Mouse (Mus musculus) neural tube, embryonic 11.5 days (tissue): ENCODE results near the gene Mien1. TPM values are rescaled to one million over a fixed set of nuclear protein-coding genes. Genes with fewer than 3 reads are reported as not detected.

Experiments used
- ATAC-seq: fragments of 200-750 bp; cut with Nextera tagmentation; 2 replicates; pipeline ENCODE4 v1.8.0; 2017; ENCODE audit warnings: moderate number of reproducible peaks, mild to moderate bottlenecking, moderate TSS enrichment, moderate library complexity; ENCODE audit not compliant: insufficient read depth, low FRiP score, low TSS enrichment
- DNase-seq: peaks from one replicate; pipeline ENCODE4 v3.0.0-alpha.2; 2015; ENCODE audit warnings: low spot score
- H3K27ac ChIP-seq: fragments of 300-500 bp; sonication (generic); 2 replicates; pipeline ENCODE4 v1.5.1; 2014; ENCODE audit warnings: low read depth, mild to moderate bottlenecking, low read length
- H3K27me3 ChIP-seq: fragments of 300-500 bp; sonication (generic); 2 replicates; pipeline ENCODE4 v1.6.1; 2014; ENCODE audit warnings: mild to moderate bottlenecking, low read length, mixed read lengths; ENCODE audit not compliant: control insufficient read depth, insufficient read depth
- H3K36me3 ChIP-seq: fragments of 300-500 bp; sonication (generic); 2 replicates; pipeline ENCODE4 v1.6.1; 2014; ENCODE audit warnings: mild to moderate bottlenecking, low read length, moderate library complexity, mixed read lengths; ENCODE audit not compliant: control insufficient read depth, insufficient read depth
- H3K4me1 ChIP-seq: fragments of 300-500 bp; sonication (generic); 2 replicates; pipeline ENCODE4 v1.6.1; 2014; ENCODE audit warnings: low read length, mixed read lengths; ENCODE audit not compliant: control insufficient read depth, insufficient read depth
- H3K4me2 ChIP-seq: fragments of 300-500 bp; sonication (generic); 2 replicates; pipeline ENCODE4 v1.6.1; 2014; ENCODE audit warnings: low read depth, mild to moderate bottlenecking, moderate library complexity
- H3K4me3 ChIP-seq: fragments of 300-500 bp; sonication (generic); 2 replicates; pipeline ENCODE4 v1.5.1; 2014; ENCODE audit warnings: low read depth, low read length
- H3K9ac ChIP-seq: fragments of 300-500 bp; sonication (generic); 2 replicates; pipeline ENCODE4 v1.6.1; 2014; ENCODE audit warnings: mild to moderate bottlenecking, low read length
- H3K9me3 ChIP-seq: fragments of 300-500 bp; sonication (generic); 2 replicates; pipeline ENCODE4 v1.6.1; 2016; ENCODE audit warnings: low read length; ENCODE audit not compliant: control insufficient read depth
- WGBS: fragments of 180-500 bp; shearing (Covaris S2); extraction: QIAGEN DNeasy Blood & Tissue Kit; methylation state at CpG from one replicate; pipeline ENCODE4 v1.1.7; 2014; 5-methylcytosine and 5-hydroxymethylcytosine counted together
- polyA plus RNA-seq: library from polyadenylated mRNA; unstranded; fragments of >200 nt; fragmentation: Nextera tagmentation; extraction: Ambion mirVana; gene quantifications from 2 replicates; pipeline ENCODE4 v1.2.1, GENCODE M21; 2014

Mien1 gene
- polyA plus RNA-seq, 1 experiment from 2014 or later: 151 TPM

- Histone ChIP-seq H3K9ac (no peak overlapping the region), H3K9me3 (no peaks in the 10 kb centered on the region), H3K27me3 (peaks cover 10% of the 10 kb centered on the region), H3K36me3 (no peaks in the 10 kb centered on the region), H3K4me2 (no peak overlapping the region), H3K4me3 (no peak overlapping the region), H3K4me1 (no peaks in the 10 kb centered on the region), H3K27ac (no peak overlapping the region)
- no peak for ATAC-seq
- DNase-seq: no peak
- 93% methylated on average over 9 of the region's 9 CpGs for WGBS
These were observed 25.1 kb upstream of the Mien1 start for GRCm38 (mm10) chr11:98463911-98464310.

GRCm38 (mm10) chr11:98462255-98462654, 23.5 kb upstream of the Mien1 start:
- H3K27me3 ChIP-seq: peaks cover 19% of the 10 kb centered on the region
- DNase-seq: no peak
- H3K4me1 ChIP-seq: no peaks in the 10 kb centered on the region
- H3K9me3 ChIP-seq: no peaks in the 10 kb centered on the region
- no peak overlapping the region for H3K4me3 ChIP-seq
- 90% methylated on average over 6 of the region's 6 CpGs for WGBS
- H3K4me2 ChIP-seq: no peak overlapping the region
- H3K36me3 ChIP-seq: no peaks in the 10 kb centered on the region
- H3K9ac ChIP-seq: no peak overlapping the region
- H3K27ac ChIP-seq: no peak overlapping the region
- ATAC-seq: no peak

GRCm38 (mm10) chr11:98461109-98461720, 22.4 kb upstream of the Mien1 start:
- H3K4me1 ChIP-seq: no peaks in the 10 kb centered on the region

GRCm38 (mm10) chr11:98459860-98460259, 21.1 kb upstream of the Mien1 start:
- Histone ChIP-seq H3K4me3 (no peak overlapping the region), H3K27me3 (peaks cover 19% of the 10 kb centered on the region), H3K4me2 (no peak overlapping the region), H3K27ac (no peak overlapping the region), H3K9ac (no peak overlapping the region), H3K9me3 (no peaks in the 10 kb centered on the region), H3K36me3 (no peaks in the 10 kb centered on the region), H3K4me1 (no peaks in the 10 kb centered on the region)
- WGBS: 84% methylated on average over 9 of the region's 9 CpGs
- ATAC-seq (no peak), DNase-seq (no peak)

More at GRCm38 (mm10) chr11:98461109-98461720, 22.4 kb upstream of the Mien1 start:
- Histone ChIP-seq H3K9me3 (no peaks in the 10 kb centered on the region), H3K36me3 (no peaks in the 10 kb centered on the region), H3K9ac (no peak overlapping the region), H3K4me3 (no peak overlapping the region), H3K4me2 (no peak overlapping the region), H3K27ac (no peak overlapping the region), H3K27me3 (peaks cover 19% of the 10 kb centered on the region)
- WGBS: 65% methylated on average over 6 of the region's 6 CpGs
- no peak for ATAC-seq
- no peak for DNase-seq

GRCm38 (mm10) chr11:98459071-98459741, 20.4 kb upstream of the Mien1 start:
- Histone ChIP-seq H3K9ac (no peak overlapping the region), H3K4me1 (no peaks in the 10 kb centered on the region), H3K9me3 (no peaks in the 10 kb centered on the region), H3K4me2 (no peak overlapping the region), H3K4me3 (no peak overlapping the region), H3K27ac (no peak overlapping the region), H3K36me3 (no peaks in the 10 kb centered on the region), H3K27me3 (peaks cover 19% of the 10 kb centered on the region)
- WGBS: 13% methylated on average over 11 of the region's 11 CpGs
- ATAC-seq: no peak
- DNase-seq: no peak

GRCm38 (mm10) chr11:98458121-98458990, 19.6 kb upstream of the Mien1 start:
- 4% methylated on average over 27 of the region's 30 CpGs for WGBS
- ATAC-seq: peak; percentile 27; the same call in 1 of the 2 replicates
- DNase-seq: peak; percentile 48
- Histone ChIP-seq H3K4me1 (no peaks in the 10 kb centered on the region), H3K9me3 (no peaks in the 10 kb centered on the region), H3K9ac (peak overlapping the region; percentile 54), H3K4me2 (peak overlapping the region; percentile 78), H3K27ac (no peak overlapping the region), H3K27me3 (peaks cover 19% of the 10 kb centered on the region), H3K36me3 (no peaks in the 10 kb centered on the region), H3K4me3 (peak overlapping the region; percentile 52)

- peak; percentile 89 for DNase-seq
- Histone ChIP-seq H3K4me3 (peak overlapping the region; percentile 52), H3K27me3 (peaks cover 19% of the 10 kb centered on the region), H3K27ac (no peak overlapping the region), H3K4me1 (no peaks in the 10 kb centered on the region), H3K36me3 (no peaks in the 10 kb centered on the region), H3K4me2 (peak overlapping the region; percentile 78), H3K9me3 (no peaks in the 10 kb centered on the region), H3K9ac (peak overlapping the region; percentile 54)
- peak; percentile 81 for ATAC-seq
- WGBS: under 1% methylated on average over 44 of the region's 64 CpGs
These were observed 18.8 kb upstream of the Mien1 start for GRCm38 (mm10) chr11:98457367-98458120.

- DNase-seq: no peak
- Histone ChIP-seq H3K4me2 (peak overlapping the region; percentile 78), H3K36me3 (no peaks in the 10 kb centered on the region), H3K9me3 (no peaks in the 10 kb centered on the region), H3K27ac (no peak overlapping the region), H3K4me1 (no peaks in the 10 kb centered on the region), H3K9ac (peak overlapping the region; percentile 31), H3K27me3 (peaks cover 19% of the 10 kb centered on the region), H3K4me3 (peak overlapping the region; percentile 52)
- 0 out of 2 replicates have a peak, but pooled peaks have one; percentile 6 for ATAC-seq
- WGBS: 30% methylated on average over 9 of the region's 9 CpGs
These were observed 18.2 kb upstream of the Mien1 start for GRCm38 (mm10) chr11:98456945-98457344.
